Mouse (Mus musculus) erythroblast, embryonic 14.5 days (primary cell): ENCODE data around the gene Trip4.

Experiments
- GATA1 ChIP-seq: IDR thresholded peaks from 2 replicates; pipeline ENCODE4 v1.6.1; 2012; ENCODE audit warnings: low read length, inconsistent platforms, mixed read lengths
- TAL1 ChIP-seq: IDR thresholded peaks from 3 replicates; pipeline ENCODE4 v1.6.1; 2012; ENCODE audit warnings: low read length, inconsistent platforms, mixed read lengths

- TF ChIP-seq TAL1 (no peak), GATA1 (no peak)
These were observed 116.7 kb downstream of the Trip4 start for GRCm38 (mm10) chr9:65791846-65792245.
